Mouse (Mus musculus) hindbrain, embryonic 11.5 days (tissue): ENCODE measurements around the gene Homez. TPM values are rescaled to one million over a fixed set of nuclear protein-coding genes. Genes with fewer than 3 reads are reported as not detected.

Experiments
- ATAC-seq: fragments of 200-750 bp; cut with Nextera tagmentation; 2 replicates; pipeline ENCODE4 v1.8.0; 2017; ENCODE audit warnings: mild to moderate bottlenecking, moderate TSS enrichment, moderate library complexity; ENCODE audit not compliant: low FRiP score
- DNase-seq: peaks from one replicate; pipeline ENCODE4 v3.0.0-alpha.2; 2015; ENCODE audit warnings: low spot score
- H3K27ac ChIP-seq: fragments of 300-500 bp; sonication (generic); 2 replicates; pipeline ENCODE4 v1.5.1; 2014; ENCODE audit warnings: mild to moderate bottlenecking, low read depth, low read length
- H3K27me3 ChIP-seq: fragments of 300-500 bp; sonication (generic); 2 replicates; pipeline ENCODE4 v1.6.1; 2014; ENCODE audit warnings: mild to moderate bottlenecking, low read length, moderate library complexity, mixed read lengths; ENCODE audit not compliant: control insufficient read depth, insufficient read depth
- H3K36me3 ChIP-seq: fragments of 300-500 bp; sonication (generic); 2 replicates; pipeline ENCODE4 v1.6.1; 2014; ENCODE audit warnings: mild to moderate bottlenecking, low read length, moderate library complexity, mixed read lengths; ENCODE audit not compliant: control insufficient read depth, insufficient read depth
- H3K4me1 ChIP-seq: fragments of 300-500 bp; sonication (generic); replicated peaks from 2 replicates; pipeline ENCODE4 v1.6.1; 2014; ENCODE audit warnings: low read length, mixed read lengths; ENCODE audit not compliant: control insufficient read depth, insufficient read depth
- H3K4me2 ChIP-seq: fragments of 300-500 bp; sonication (generic); replicated peaks from 2 replicates; pipeline ENCODE4 v1.6.1; 2014; ENCODE audit warnings: mild to moderate bottlenecking, low read depth, low read length
- H3K4me3 ChIP-seq: fragments of 300-500 bp; sonication (generic); 2 replicates; pipeline ENCODE4 v1.5.1; 2014; ENCODE audit warnings: low read depth, low read length
- H3K9ac ChIP-seq: fragments of 300-500 bp; sonication (generic); 2 replicates; pipeline ENCODE4 v1.6.1; 2014; ENCODE audit warnings: low read depth, low read length
- H3K9me3 ChIP-seq: fragments of 300-500 bp; sonication (generic); 2 replicates; pipeline ENCODE4 v1.6.1; 2016; ENCODE audit warnings: low read length; ENCODE audit not compliant: control insufficient read depth
- WGBS: fragments of 180-500 bp; shearing (Covaris S2); extraction: QIAGEN DNeasy Blood & Tissue Kit; methylation state at CpG from one replicate; pipeline ENCODE4 v1.1.7; 2014; 5-methylcytosine and 5-hydroxymethylcytosine counted together
- polyA plus RNA-seq: library from polyadenylated mRNA; unstranded; fragments of >200 nt; fragmentation: Nextera tagmentation; extraction: Ambion mirVana; gene quantifications from 2 replicates; pipeline ENCODE4 v1.2.1, GENCODE M21; 2014

Gene Homez
- polyA plus RNA-seq, 1 experiment from 2014 or later = 11.0 TPM

DNA sequence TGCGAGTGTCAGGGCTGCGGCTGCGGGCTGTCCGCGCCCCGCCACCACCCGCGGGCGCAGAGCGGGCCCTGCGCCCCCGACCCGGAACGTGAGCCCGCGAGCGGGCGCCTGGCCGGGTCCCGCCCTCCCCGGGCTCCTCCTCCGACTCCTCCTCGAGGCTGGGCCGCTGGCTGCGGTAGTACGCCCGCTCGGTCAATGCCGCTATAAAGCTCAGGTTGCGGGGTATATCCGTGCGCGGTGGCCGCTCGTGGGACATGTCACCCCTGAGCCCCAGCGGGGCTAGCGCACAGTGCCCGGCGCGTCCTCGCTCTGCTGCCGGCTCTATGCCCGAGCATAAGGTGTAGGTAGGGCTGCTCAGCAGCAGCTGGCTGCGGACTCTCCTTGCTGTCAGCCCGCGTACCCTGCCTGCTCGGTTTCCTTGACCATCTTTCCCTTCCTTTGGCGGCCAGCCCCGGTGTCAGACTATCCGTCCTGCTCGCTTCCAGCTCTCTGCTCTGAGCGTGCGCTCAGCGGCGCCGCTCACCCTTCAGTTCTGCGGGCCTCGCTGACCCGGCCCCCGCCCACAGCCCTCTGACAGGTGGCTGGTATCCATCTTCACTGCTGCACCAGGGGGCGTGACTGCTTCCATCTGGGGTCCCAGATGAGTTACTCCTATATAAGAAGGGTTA, 6.4 kb upstream of the Homez start, which contains the start of gene Ppp1r3e:
Gene Ppp1r3e, minus strand, starts transcription at position 503 of the 668 bp plus-strand sequence.
- ATAC-seq (peak; percentile 77), DNase-seq (peak; percentile 73)
- H3K9ac ChIP-seq = peak within 1 kb of the TSS; percentile 84
- no peaks in the 10 kb centered on the region for H3K27me3 ChIP-seq
- peak within 1 kb of the TSS; percentile 67 for H3K4me3 ChIP-seq
- H3K36me3 ChIP-seq = no peaks in the 10 kb centered on the region
- peak within 1 kb of the TSS; percentile 74 for H3K27ac ChIP-seq
- H3K4me1 ChIP-seq = no peaks in the 10 kb centered on the region; the same call in 1 of the 2 replicates
- H3K4me2 ChIP-seq = peak within 1 kb of the TSS; percentile 99
- under 1% methylated on average over 49 of the region's 61 CpGs for WGBS
- H3K9me3 ChIP-seq = no peaks in the 10 kb centered on the region

GRCm38 (mm10) chr14:54876539-54877047, 5.8 kb upstream of the Homez start:
- H3K4me2 ChIP-seq = peak overlapping the region; percentile 99
- DNase-seq (peak; percentile 96), ATAC-seq (peak; percentile 92)
- no peaks in the 10 kb centered on the region for H3K36me3 ChIP-seq
- no peaks in the 10 kb centered on the region for H3K9me3 ChIP-seq
- peak overlapping the region; percentile 84 for H3K9ac ChIP-seq
- WGBS = under 1% methylated on average over 67 of the region's 72 CpGs
- no peaks in the 10 kb centered on the region for H3K27me3 ChIP-seq
- H3K4me3 ChIP-seq = peak overlapping the region; percentile 67
- H3K4me1 ChIP-seq = no peaks in the 10 kb centered on the region; the same call in 1 of the 2 replicates
- peak overlapping the region; percentile 74 for H3K27ac ChIP-seq

DNA sequence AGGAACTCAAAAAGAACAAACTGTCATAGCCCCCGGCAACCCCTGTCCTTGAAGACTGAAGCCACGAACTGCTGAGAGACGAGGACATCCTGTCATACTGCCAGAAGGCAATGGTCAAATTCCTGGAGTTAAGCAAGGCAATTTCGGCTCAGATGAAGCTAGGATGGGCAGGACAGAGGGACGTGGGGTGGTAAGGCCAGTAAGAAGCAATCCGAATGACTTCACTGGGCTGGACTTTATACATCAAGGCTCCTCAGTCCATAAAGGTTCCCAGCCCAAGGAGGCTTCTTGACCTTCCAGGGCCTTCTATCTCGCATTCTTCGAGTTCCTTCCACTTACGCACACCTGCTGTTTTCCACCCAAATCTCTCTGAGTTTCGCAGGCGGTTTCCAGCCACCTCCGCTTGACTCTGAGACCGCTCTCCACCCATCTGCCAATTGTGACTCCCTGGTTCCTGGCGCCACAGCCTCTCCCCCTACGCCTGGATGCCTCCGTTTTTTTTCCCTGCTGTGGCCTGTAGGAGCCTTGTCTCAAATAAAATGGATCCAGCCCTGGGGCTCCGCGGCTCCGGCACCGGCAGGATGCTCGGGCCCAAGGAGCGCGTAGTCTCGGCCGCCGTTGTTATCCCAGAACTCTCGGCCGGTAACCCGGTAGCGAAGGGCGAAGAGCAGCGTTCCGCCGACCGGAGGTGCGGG, 5.2 kb upstream of the Homez start:
- H3K4me1 ChIP-seq = no peaks in the 10 kb centered on the region; the same call in 1 of the 2 replicates
- H3K9ac ChIP-seq = peak overlapping the region; percentile 84
- no peaks in the 10 kb centered on the region for H3K36me3 ChIP-seq
- DNase-seq = no peak
- no peaks in the 10 kb centered on the region for H3K27me3 ChIP-seq
- no peaks in the 10 kb centered on the region for H3K9me3 ChIP-seq
- peak; percentile 63 for ATAC-seq
- peak overlapping the region; percentile 74 for H3K27ac ChIP-seq
- WGBS = 2% methylated on average over 36 of the region's 36 CpGs
- H3K4me2 ChIP-seq = peak overlapping the region; percentile 99
- H3K4me3 ChIP-seq = peak overlapping the region; percentile 67

GRCm38 (mm10) chr14:54874165-54874564, 3.4 kb upstream of the Homez start:
- Histone ChIP-seq H3K36me3 (no peaks in the 10 kb centered on the region), H3K4me3 (no peak overlapping the region), H3K4me2 (no peak overlapping the region), H3K27me3 (no peaks in the 10 kb centered on the region), H3K9ac (no peak overlapping the region), H3K9me3 (no peaks in the 10 kb centered on the region), H3K4me1 (no peaks in the 10 kb centered on the region; the same call in 1 of the 2 replicates), H3K27ac (no peak overlapping the region)
- ATAC-seq = no peak
- 82% methylated on average over 3 of the region's 3 CpGs for WGBS
- no peak for DNase-seq

DNA sequence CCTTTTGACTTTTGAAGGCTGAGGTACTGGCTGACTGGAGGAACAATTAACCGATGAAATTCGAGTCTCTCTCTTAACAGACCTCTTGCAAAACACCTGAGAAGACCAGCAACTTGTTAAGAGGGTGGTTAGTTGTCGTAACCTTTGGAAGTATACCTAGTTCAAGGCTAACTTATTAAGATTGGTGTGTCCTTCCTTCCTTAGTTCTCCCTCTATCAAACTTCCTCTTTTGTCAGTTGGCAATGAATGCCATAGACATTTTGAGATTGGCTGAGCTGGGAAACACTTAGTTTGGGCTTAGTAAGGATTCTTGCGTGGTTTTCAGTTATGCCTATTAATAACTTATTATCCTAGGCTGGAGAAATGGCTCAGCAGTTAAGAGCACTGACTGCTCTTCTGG, 2.7 kb downstream of the Homez start:
- DNase-seq (no peak), ATAC-seq (no peak)
- Histone ChIP-seq H3K4me3 (no peak overlapping the region), H3K27me3 (no peaks in the 10 kb centered on the region), H3K9ac (no peak overlapping the region), H3K4me1 (no peaks in the 10 kb centered on the region), H3K4me2 (no peak overlapping the region), H3K27ac (no peak overlapping the region), H3K36me3 (no peaks in the 10 kb centered on the region), H3K9me3 (no peaks in the 10 kb centered on the region)
- WGBS = 87% methylated on average over 4 of the region's 4 CpGs

DNA sequence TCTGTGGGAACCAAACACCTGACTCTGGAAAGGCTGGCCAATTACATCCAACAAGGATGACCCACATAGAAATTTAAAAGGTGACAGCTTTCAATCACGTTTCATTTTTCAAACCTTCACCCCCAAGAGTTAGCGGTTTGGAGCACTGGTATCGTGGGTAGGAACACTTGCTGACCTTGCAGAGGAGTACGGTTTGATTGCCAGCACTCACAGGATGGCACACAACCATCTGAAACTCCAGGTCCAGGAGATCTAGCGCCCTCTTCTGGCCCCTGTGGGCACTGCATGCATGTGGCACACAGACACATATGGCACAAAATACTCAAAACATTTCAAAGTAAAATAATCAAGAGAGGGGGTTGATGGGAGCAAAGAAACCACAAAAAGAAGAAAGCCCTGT, 3.8 kb downstream of the Homez start:
- no peaks in the 10 kb centered on the region for H3K9me3 ChIP-seq
- H3K9ac ChIP-seq = no peak overlapping the region
- H3K4me1 ChIP-seq = no peaks in the 10 kb centered on the region
- H3K36me3 ChIP-seq = no peaks in the 10 kb centered on the region
- no peak overlapping the region for H3K4me2 ChIP-seq
- DNase-seq = peak; percentile 40
- H3K27me3 ChIP-seq = no peaks in the 10 kb centered on the region
- ATAC-seq = no peak
- no peak overlapping the region for H3K27ac ChIP-seq
- 55% methylated on average over 5 of the region's 5 CpGs for WGBS
- no peak overlapping the region for H3K4me3 ChIP-seq

DNA sequence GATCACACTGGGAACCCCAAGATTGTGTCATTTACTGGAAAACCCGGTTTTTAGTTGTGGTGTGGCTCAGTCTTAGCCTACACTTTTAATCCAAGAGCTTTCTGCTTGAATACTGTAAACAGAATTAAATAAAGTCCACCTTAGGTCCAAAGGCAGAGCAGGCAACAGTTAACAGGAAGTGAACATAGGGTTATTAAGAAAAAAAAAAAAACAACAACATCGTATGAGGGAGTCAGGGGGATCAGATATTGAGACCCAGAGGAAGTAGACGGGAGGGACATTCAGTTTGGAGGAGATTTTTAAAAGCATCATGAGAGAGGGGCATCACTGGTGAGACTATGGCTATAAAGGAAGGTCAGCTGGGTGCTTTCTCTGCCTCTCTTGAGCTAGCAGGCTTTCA, 4.5 kb downstream of the Homez start:
- Histone ChIP-seq H3K9ac (no peak overlapping the region), H3K4me3 (no peak overlapping the region), H3K4me2 (no peak overlapping the region), H3K27me3 (no peaks in the 10 kb centered on the region), H3K27ac (no peak overlapping the region), H3K36me3 (no peaks in the 10 kb centered on the region), H3K9me3 (no peaks in the 10 kb centered on the region), H3K4me1 (no peaks in the 10 kb centered on the region)
- WGBS = 66% methylated on average over 3 of the region's 3 CpGs
- ATAC-seq = no peak
- no peak for DNase-seq

GRCm38 (mm10) chr14:54865626-54866025, 5.1 kb downstream of the Homez start:
- no peaks in the 10 kb centered on the region for H3K9me3 ChIP-seq
- H3K4me1 ChIP-seq = no peaks in the 10 kb centered on the region
- 86% methylated on average over 5 of the region's 5 CpGs for WGBS
- no peaks in the 10 kb centered on the region for H3K36me3 ChIP-seq
- H3K27me3 ChIP-seq = no peaks in the 10 kb centered on the region
- H3K4me2 ChIP-seq = no peak overlapping the region
- no peak overlapping the region for H3K9ac ChIP-seq
- ATAC-seq (no peak), DNase-seq (no peak)
- H3K4me3 ChIP-seq = no peak overlapping the region
- no peak overlapping the region for H3K27ac ChIP-seq
